In the genomic region with DNA sequence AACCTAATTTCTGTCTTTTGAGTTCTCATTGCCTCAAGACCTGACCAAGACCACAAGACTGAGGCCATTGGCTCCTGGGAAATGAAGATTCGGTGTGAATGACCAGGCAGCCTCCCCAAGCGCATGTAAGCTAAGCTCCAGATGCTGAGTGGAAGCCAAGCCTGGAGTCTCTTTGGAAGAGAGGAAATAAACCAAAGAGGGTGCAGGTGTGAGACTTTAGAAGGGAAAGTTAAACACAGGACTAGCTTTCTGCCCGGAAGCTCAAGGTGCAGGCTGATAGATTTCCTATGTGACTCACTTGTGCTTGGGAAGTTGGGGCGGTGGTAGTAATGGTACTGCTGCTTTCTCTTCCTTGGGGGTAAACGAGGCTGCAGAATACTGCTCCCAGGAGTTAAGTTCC, we compare ENCODE assay signal across 18 mouse cellular contexts. TPM values are rescaled to one million over a fixed set of nuclear protein-coding genes. Genes with fewer than 3 reads are reported as not detected.
DNase-seq lines count a peak whose midpoint lies in the region; ATAC-seq and TF ChIP-seq lines count a peak whose summit lies in the region.
"Had no signal": no experiment of that assay in that cellular context is flagged by ENCODE, and none has a peak within 500 bp of the region (broad histone marks: within the 10 kb centered on the region; RNA-seq: fewer than 3 reads in every experiment).

No protein-coding gene starts in this region.

- no peak for TF ChIP-seq CTCF in kidney, adult 2 months (conservative IDR thresholded peaks at IDR 0.05; ENCODE audit: insufficient read depth, insufficient read length, low read depth, low read length)

- H3K9ac ChIP-seq in hindbrain, embryonic 14.5 days, result peak overlapping the region; percentile 59
- H3K9ac ChIP-seq in midbrain, embryonic 13.5 days (replicated peaks), result peak overlapping the region; percentile 80
- peak overlapping the region; percentile 65; the same call in 1 of the 2 replicates for H3K9ac ChIP-seq in neural tube, embryonic 14.5 days (replicated peaks; ENCODE audit: low read depth, low read length)
- H3K9ac ChIP-seq: embryonic facial prominence, embryonic 15.5 days; forebrain, embryonic 13.5 days; intestine, embryonic 15.5 days had no signal

- no peak for ATAC-seq in hindbrain, embryonic 14.5 days (ENCODE audit: low FRiP score)
- ATAC-seq in midbrain, embryonic 13.5 days, result no peak
- no peak for ATAC-seq in neural tube, embryonic 14.5 days (ENCODE audit: low read depth)
- ATAC-seq: forebrain, embryonic 13.5 days; intestine, embryonic 15.5 days had no signal

- TF ChIP-seq POLR2A in kidney, adult 2 months (IDR thresholded peaks at IDR 0.05; ENCODE audit: low read depth, low read length), result no peak

- H3K4me1 ChIP-seq in hindbrain, embryonic 14.5 days (replicated peaks; ENCODE audit: control insufficient read depth, insufficient read depth, low read length), result peaks cover 11% of the 10 kb centered on the region
- peaks cover 35% of the 10 kb centered on the region for H3K4me1 ChIP-seq in midbrain, embryonic 13.5 days (replicated peaks)
- H3K4me1 ChIP-seq in neural tube, embryonic 14.5 days (ENCODE audit: control insufficient read depth, insufficient read depth, low read length), result peaks cover 16% of the 10 kb centered on the region; the same call in 1 of the 2 replicates
- H3K4me1 ChIP-seq in kidney, adult 2 months (ENCODE audit: control insufficient read depth, insufficient read depth, low read length), result peaks cover 3% of the 10 kb centered on the region; the same call in 1 of the 2 replicates

- WGBS in hindbrain, embryonic 14.5 days, result 5% methylated on average over 5 of the region's 5 CpGs
- WGBS in midbrain, embryonic 13.5 days, result 5% methylated on average over 5 of the region's 5 CpGs
- WGBS in neural tube, embryonic 14.5 days, result 7% methylated on average over 5 of the region's 5 CpGs
- WGBS in kidney, adult 2 months, result 9% methylated on average over 5 of the region's 5 CpGs

- no peaks in the 10 kb centered on the region for H3K36me3 ChIP-seq in hindbrain, embryonic 14.5 days (replicated peaks; ENCODE audit: control insufficient read depth, insufficient read depth)
- H3K36me3 ChIP-seq in midbrain, embryonic 13.5 days, result no peaks in the 10 kb centered on the region
- no peaks in the 10 kb centered on the region for H3K36me3 ChIP-seq in neural tube, embryonic 14.5 days (ENCODE audit: control insufficient read depth, insufficient read depth, low read length)
- no peaks in the 10 kb centered on the region for H3K36me3 ChIP-seq in kidney, adult 2 months (ENCODE audit: control insufficient read depth, insufficient read depth, low read length)
- H3K36me3 ChIP-seq: embryonic facial prominence, embryonic 15.5 days; intestine, embryonic 15.5 days had no signal

- peak overlapping the region; percentile 39 for H3K4me3 ChIP-seq in hindbrain, embryonic 14.5 days (replicated peaks; ENCODE audit: low read length)
- peak overlapping the region; percentile 62 for H3K4me3 ChIP-seq in midbrain, embryonic 13.5 days (replicated peaks)
- peak overlapping the region; percentile 51 for H3K4me3 ChIP-seq in neural tube, embryonic 14.5 days (ENCODE audit: low read depth, low read length)
- no peak overlapping the region for H3K4me3 ChIP-seq in kidney, adult 2 months (ENCODE audit: insufficient read depth, low read depth, low read length)

- DNase-seq in embryo, embryonic 11 days, result peak; percentile 31
- no peak for DNase-seq in embryo, embryonic 9.5 days (ENCODE audit: extremely low spot score)
- DNase-seq in hindbrain, embryonic 14.5 days (ENCODE audit: low spot score), result no peak
- no peak for DNase-seq in adrenal gland, postnatal 14 days
- DNase-seq in adrenal gland, adult 18-20 months (ENCODE audit: low spot score in 2 of 2), result no peak
- DNase-seq in kidney, adult 2 months, result no peak
- DNase-seq: cerebellum, postnatal 36 days; gastrocnemius, adult 2 months; heart, postnatal 10 days; liver; lung, adult 18-20 months; lung, postnatal 4 days had no signal

- H3K9me3 ChIP-seq in hindbrain, embryonic 14.5 days (ENCODE audit: control insufficient read depth, low read length), result no peaks in the 10 kb centered on the region
- H3K9me3 ChIP-seq in midbrain, embryonic 13.5 days, result no peaks in the 10 kb centered on the region
- H3K9me3 ChIP-seq in neural tube, embryonic 14.5 days (ENCODE audit: control insufficient read depth, low read length), result no peaks in the 10 kb centered on the region
- H3K9me3 ChIP-seq: embryonic facial prominence, embryonic 15.5 days; forebrain, embryonic 13.5 days; intestine, embryonic 15.5 days had no signal

- H3K27me3 ChIP-seq in hindbrain, embryonic 14.5 days (ENCODE audit: control insufficient read depth, insufficient read depth, low read length), result peaks cover 83% of the 10 kb centered on the region
- H3K27me3 ChIP-seq in midbrain, embryonic 13.5 days, result peaks cover 84% of the 10 kb centered on the region
- H3K27me3 ChIP-seq in neural tube, embryonic 14.5 days (ENCODE audit: control insufficient read depth, insufficient read depth, low read length), result peaks cover 41% of the 10 kb centered on the region
- peaks cover 32% of the 10 kb centered on the region for H3K27me3 ChIP-seq in kidney, adult 2 months (replicated peaks; ENCODE audit: control insufficient read depth, insufficient read depth, low read length)

- peak overlapping the region; percentile 69 for H3K27ac ChIP-seq in hindbrain, embryonic 14.5 days
- peak overlapping the region; percentile 92 for H3K27ac ChIP-seq in midbrain, embryonic 13.5 days
- no peak overlapping the region; the same call in 1 of the 2 replicates for H3K27ac ChIP-seq in neural tube, embryonic 14.5 days (ENCODE audit: low read depth, low read length)
- no peak overlapping the region for H3K27ac ChIP-seq in kidney, adult 2 months (ENCODE audit: insufficient read depth, low read depth, low read length)
- H3K27ac ChIP-seq: embryonic facial prominence, embryonic 15.5 days; forebrain, embryonic 13.5 days; gastrocnemius, adult 2 months; intestine, embryonic 15.5 days; kidney, postnatal 0 days had no signal

- H3K4me2 ChIP-seq in hindbrain, embryonic 14.5 days (replicated peaks), result peak overlapping the region; percentile 77
- H3K4me2 ChIP-seq in midbrain, embryonic 13.5 days (replicated peaks), result peak overlapping the region; percentile 78
- H3K4me2 ChIP-seq in neural tube, embryonic 14.5 days (ENCODE audit: low read depth, low read length), result peak overlapping the region; percentile 59; the same call in 1 of the 2 replicates

RNA-seq across cellular contexts. Expression of a gene that starts 3.0 kb away (rescaled TPM):
- 44.9 and 49.5 TPM in 2 replicates for polyA plus RNA-seq in hindbrain, embryonic 14.5 days (2014; fragmentation: Nextera tagmentation; extraction: Ambion mirVana)
- polyA plus RNA-seq in midbrain, embryonic 13.5 days (2015; fragmentation: Nextera tagmentation; extraction: Ambion mirVana), result 124 and 156 TPM in 2 replicates
- polyA plus RNA-seq in neural tube, embryonic 14.5 days (2014; fragmentation: Nextera tagmentation; extraction: Ambion mirVana), result 84.2 and 87.9 TPM in 2 replicates
- total RNA-seq in adrenal gland, postnatal 14 days (2021), result 0.34 and 0.59 TPM in 2 replicates
- under 1 TPM in 1 of 2 experiments, not detected in 1; 0.20 TPM for total RNA-seq in adrenal gland, adult 18-20 months (2021)
- polyA plus RNA-seq in kidney, adult 2 months (2012; rRNA removed), result 0.04 TPM in 1 of 2 replicates, not detected in the other

RNA-seq across cellular contexts. Expression of a gene that starts 57.6 kb away (rescaled TPM):
- polyA plus RNA-seq in hindbrain, embryonic 14.5 days (2014; fragmentation: Nextera tagmentation; extraction: Ambion mirVana), result 31.2 and 34.6 TPM in 2 replicates
- polyA plus RNA-seq in midbrain, embryonic 13.5 days (2015; fragmentation: Nextera tagmentation; extraction: Ambion mirVana), result 40.1 and 43.5 TPM in 2 replicates
- 33.8 and 34.4 TPM in 2 replicates for polyA plus RNA-seq in neural tube, embryonic 14.5 days (2014; fragmentation: Nextera tagmentation; extraction: Ambion mirVana)
- 8.3 and 8.9 TPM in 2 replicates for total RNA-seq in adrenal gland, postnatal 14 days (2021)
- total RNA-seq in adrenal gland, adult 18-20 months (2021), result 1 to 10 TPM; 5.5 to 7.5 TPM
- 1.4 and 1.8 TPM in 2 replicates for polyA plus RNA-seq in kidney, adult 2 months (2012; rRNA removed)

Comparison
In these comparisons a context has a peak if more than half of its experiments do, and no peak if none do; other contexts are left out.
1. H3K27ac ChIP-seq: peak in hindbrain, embryonic 14.5 days (single experiment) and midbrain, embryonic 13.5 days (single experiment); none in neural tube, embryonic 14.5 days (single experiment) and kidney, adult 2 months (single experiment).
2. RNA of a gene that starts 3.0 kb away (polyA plus RNA-seq): 124 to 156 TPM in midbrain, embryonic 13.5 days, 84.2 to 87.9 TPM in neural tube, embryonic 14.5 days and 44.9 to 49.5 TPM in hindbrain, embryonic 14.5 days; 0.04 TPM in kidney, adult 2 months; every median in the first group is over 10 times any median in the second.
3. RNA of a gene that starts 57.6 kb away (polyA plus RNA-seq): 40.1 to 43.5 TPM in midbrain, embryonic 13.5 days, 31.2 to 34.6 TPM in hindbrain, embryonic 14.5 days and 33.8 to 34.4 TPM in neural tube, embryonic 14.5 days; 1.4 to 1.8 TPM in kidney, adult 2 months; every median in the first group is over 10 times any median in the second.
4. Peak in every context shown above with its lines, with median percentiles within 50 percentile points of each other: H3K4me2 ChIP-seq and H3K9ac ChIP-seq.